Mouse (Mus musculus): ENCODE measurements around the gene Ntm.

DNA sequence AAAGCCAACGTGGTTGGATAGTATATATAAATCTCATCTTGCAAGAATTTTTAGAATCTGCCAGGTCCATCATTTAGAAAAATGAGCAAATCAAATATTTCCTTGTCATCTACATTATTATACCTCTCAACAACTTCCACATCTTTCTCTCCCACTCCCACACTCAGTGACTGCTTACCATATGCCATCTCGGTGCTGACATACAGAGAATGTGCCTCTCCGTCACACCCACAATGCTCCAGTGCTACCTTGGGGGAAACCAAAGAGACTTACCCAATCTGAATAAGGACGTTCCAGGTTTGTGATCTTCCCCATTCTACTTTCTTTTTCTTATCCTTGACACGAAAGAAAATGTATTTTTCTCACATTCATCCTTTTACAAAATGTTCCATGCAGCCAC, 75.0 kb downstream of the Ntm start:
- no peak for TF ChIP-seq CTCF (IDR thresholded peaks at IDR 0.05)
- TF ChIP-seq EP300 (IDR thresholded peaks at IDR 0.05): no peak
